Mouse (Mus musculus) kidney, postnatal 14 days (tissue): ENCODE measurements around the gene Grasp.

Experiments
- DNase-seq: peaks from one replicate; pipeline ENCODE4 v3.0.0; 2022; ENCODE audit warnings: mixed read lengths

Gene Grasp

DNA sequence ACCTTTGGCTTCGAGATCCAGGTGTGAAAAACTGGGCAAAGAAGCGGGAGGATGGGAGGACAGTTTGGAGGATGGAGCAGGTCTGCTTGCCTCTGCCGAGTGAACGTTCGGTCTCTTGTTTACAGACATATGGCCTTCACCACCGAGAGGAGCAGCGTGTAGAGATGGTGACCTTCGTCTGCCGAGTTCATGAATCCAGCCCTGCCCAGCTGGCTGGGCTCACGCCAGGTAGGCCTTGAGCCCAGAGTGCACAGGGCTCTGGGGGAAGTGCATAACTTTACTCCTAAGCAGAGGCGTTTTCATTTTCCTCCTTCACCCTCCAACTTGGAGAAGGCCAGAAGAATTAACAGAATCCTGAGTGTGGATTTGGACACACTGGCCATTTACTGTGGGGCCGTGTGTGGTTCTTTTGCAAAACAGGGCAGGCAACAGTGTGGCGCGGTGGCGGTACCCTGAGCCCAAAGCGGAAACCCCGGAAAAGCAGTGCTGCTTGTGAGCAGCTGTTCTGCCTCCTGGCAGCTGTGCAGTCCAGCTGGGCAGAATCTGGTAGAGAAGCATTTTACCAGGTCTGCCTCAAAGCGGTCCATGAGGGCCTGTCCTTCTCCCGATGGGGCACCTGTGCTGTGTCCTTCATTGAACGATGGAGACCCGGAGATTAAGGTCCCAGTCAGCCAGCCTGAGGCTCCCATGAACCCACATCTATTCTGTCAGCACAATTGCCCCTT, 5.0 kb downstream of the Grasp start:
- no peak for DNase-seq

GRCm38 (mm10) chr15:101230503-101230902, 6.5 kb downstream of the Grasp start:
- no peak for DNase-seq

DNA sequence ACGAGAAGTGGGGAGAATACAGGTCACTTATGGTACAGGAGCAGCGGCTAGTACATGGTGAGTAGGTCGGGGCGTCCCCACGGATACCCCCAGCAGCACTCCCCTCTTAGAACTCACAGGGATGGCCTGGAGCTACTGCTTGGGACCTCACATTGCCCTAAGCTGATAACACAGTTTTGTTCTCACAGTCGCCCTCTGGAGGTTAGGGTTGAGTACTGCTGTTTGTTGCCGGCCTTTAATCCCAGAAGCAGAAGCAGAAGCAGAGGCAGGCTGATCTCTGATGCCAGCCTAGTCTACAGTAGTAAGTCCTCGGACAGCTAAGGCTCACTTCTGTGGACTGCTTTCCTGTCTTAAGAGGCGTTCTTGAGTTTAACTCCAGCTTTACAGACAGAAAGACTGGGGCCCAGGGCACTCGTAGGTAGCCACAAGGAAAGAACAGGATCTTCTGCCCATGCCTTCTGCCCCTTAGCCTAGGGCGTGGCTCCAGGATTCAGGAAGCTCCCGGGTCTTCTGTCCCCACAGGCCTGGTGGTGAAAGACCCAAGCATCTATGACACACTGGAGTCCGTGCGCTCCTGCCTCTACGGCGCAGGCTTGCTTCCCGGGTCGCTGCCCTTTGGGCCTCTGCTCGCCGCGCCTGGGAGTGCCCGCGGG, 7.1 kb downstream of the Grasp start:
- no peak for DNase-seq

DNA sequence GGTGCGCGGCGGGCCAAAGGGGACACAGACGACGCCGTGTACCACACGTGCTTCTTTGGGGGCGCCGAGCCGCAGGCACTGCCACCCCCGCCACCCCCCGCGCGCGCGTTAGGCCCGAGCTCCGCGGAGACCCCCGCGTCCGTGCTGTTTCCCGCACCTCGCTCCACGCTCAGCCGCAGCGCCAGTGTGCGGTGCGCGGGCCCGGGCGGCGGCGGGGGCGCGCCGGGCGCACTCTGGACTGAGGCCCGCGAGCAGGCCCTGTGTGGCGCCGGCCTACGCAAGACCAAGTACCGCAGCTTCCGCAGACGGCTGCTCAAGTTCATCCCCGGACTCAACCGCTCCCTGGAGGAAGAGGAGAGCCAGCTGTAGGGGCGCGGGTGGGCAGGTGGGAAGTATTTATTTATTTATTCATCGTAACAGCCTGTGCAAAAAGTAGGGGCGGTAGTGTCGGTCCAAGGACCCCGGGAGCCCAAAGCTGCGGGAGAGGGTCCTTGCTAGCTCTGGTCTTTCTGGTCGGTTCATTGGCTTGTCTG, 7.7 kb downstream of the Grasp start:
- no peak for DNase-seq

GRCm38 (mm10) chr15:101232607-101233006, 8.6 kb downstream of the Grasp start:
- DNase-seq = no peak

DNA sequence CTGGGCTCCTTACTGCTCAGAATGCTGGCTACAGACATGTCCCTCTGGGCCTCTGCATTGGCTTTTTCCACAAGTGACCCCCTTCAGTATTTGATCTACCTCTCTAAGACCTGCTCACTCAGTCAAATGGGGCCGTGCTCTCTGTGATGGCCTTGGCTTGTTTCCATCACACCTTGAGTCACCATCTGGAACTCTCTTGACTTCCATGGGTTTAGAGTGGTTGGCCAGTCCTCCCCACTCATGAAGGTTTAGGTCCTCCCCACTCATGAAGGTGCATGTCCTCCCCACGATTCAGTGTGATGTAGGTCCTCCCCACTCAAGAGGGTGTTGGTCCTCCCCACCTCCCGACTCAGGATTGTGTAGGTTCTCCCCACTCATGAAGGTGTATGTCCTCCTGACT, 9.2 kb downstream of the Grasp start:
- DNase-seq = no peak

GRCm38 (mm10) chr15:101233641-101234275, 9.8 kb downstream of the Grasp start:
- DNase-seq = no peak

DNA sequence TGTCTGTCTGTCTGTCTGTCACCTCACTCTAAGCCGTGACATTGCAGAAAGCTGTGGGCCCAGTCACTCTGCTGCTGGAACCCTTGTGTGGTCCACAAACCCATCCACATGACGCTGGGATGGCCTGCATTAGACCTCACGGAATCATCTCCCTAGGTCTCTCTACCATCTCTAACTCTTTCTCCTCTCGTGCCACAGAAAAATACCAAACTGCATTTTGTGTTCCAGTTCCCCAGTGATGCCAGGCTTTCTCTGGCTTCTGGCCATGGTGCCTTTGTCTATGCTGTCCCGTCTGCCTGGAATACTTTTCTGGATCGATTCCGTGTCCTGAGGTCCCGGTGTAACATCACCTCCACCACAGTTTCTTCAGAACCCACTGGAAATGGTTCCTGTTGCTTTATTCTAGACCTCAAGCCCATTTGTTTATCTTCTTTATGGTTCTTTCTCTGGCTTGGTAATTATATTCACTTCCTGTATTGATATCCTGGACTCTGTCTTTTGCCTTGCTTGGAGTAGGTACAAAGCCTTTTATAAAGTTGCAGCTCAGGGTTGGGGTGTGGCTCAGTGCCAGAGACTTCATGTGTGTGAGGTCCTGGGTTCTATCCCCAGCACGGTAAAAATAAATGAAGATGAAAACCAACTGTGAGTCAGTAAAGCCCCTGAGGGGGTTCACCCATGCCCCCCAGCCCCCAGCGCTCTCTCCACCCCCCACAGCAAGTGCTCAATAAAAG, 10.8 kb downstream of the Grasp start:
- no peak for DNase-seq

- DNase-seq = no peak
Measured at GRCm38 (mm10) chr15:101235342-101235698, 11.3 kb downstream of the Grasp start.

DNA sequence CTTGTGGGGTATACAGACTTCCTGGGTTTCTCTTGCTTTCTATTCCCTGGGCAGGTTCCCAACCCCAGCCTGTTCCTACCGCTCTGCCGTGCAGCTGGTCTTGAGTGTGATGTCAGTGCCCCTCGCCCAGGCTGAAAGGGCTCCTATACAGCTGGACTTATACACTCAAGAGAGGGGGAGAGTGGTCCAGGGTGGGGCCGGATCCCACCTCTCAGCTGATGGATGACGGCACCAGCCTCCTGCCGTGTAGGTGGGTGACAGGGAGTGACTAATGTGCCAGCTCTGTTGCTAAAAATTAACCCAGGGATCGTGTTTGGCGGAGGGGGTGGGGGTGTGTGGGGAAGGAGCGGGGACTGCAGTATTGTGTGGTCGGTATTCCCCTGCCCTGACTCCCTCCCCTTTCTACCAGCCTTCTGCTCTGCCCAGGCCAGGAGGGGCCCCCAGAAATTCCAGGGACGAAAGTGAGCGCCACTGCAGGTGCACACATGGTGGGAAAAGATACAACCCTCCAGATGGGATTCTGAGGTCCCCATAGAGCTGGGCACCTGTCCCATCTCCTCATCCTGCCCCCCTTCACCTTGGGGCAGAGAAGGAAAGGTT, 11.8 kb downstream of the Grasp start:
- DNase-seq = peak; percentile 43

- peak; percentile 80 for DNase-seq
Measured at GRCm38 (mm10) chr15:101236878-101237277, 12.9 kb downstream of the Grasp start.

DNA sequence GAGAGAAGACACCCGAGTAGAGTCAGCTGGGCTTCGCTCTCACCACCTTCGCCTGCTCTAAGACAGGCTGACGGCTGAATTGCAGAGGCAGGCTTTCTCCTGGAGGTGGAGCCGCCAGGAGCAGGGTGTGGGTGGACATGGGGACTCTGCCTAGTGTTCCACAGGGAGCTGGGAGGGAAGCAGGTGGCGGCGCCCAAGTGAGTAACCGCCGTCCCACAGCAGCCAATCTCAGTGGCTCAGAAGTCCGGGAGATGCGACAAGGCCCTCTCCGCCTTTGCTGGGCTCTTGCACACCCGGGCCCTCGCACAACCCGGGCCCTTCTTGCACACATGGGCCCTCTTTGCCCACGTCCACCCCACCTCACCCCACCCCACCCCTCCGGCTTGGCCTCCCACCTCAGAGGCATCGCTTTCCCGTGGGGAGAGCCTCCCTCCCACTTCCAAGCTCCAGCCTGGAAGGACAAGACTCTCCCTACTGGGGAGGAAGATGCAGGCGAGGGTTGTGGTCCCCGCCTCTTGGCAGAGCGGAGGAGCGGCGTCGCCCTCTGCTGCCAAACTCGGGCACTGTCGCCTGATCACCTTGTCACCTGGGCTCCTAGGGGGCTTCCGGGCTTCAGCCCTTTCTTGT, 15.0 kb downstream of the Grasp start:
- peak; percentile 76 for DNase-seq

- DNase-seq = no peak
Measured at GRCm38 (mm10) chr15:101239821-101240220, 15.8 kb downstream of the Grasp start.

GRCm38 (mm10) chr15:101240799-101241204, 16.8 kb downstream of the Grasp start:
- peak; percentile 91 for DNase-seq

- DNase-seq = peak; percentile 30
Measured at GRCm38 (mm10) chr15:101241236-101241635, 17.2 kb downstream of the Grasp start.

- DNase-seq = no peak
Measured at GRCm38 (mm10) chr15:101241853-101242252, 17.9 kb downstream of the Grasp start.

DNA sequence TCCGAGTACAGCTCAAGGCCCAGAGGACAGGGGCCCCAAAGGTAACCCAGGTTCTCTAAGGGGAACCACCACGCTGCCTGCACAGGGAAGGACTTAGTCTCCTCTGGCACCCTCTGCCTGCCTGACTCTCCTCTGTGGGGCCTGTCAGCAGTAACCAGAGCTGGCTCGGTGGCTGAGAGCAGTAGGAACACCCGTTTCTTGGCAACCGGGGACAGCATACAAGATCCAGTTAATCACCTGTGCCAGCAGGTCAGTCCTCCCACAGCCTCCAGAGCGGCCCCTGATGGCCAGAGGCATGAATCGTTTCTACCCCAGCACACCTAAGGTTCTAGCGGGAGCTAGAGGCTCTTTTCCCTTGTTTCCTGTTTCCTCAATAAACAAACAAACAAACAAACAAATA, 18.7 kb downstream of the Grasp start:
- DNase-seq = peak; percentile 81

- no peak for DNase-seq
Measured at GRCm38 (mm10) chr15:101244012-101244411, 20.0 kb downstream of the Grasp start.

DNA sequence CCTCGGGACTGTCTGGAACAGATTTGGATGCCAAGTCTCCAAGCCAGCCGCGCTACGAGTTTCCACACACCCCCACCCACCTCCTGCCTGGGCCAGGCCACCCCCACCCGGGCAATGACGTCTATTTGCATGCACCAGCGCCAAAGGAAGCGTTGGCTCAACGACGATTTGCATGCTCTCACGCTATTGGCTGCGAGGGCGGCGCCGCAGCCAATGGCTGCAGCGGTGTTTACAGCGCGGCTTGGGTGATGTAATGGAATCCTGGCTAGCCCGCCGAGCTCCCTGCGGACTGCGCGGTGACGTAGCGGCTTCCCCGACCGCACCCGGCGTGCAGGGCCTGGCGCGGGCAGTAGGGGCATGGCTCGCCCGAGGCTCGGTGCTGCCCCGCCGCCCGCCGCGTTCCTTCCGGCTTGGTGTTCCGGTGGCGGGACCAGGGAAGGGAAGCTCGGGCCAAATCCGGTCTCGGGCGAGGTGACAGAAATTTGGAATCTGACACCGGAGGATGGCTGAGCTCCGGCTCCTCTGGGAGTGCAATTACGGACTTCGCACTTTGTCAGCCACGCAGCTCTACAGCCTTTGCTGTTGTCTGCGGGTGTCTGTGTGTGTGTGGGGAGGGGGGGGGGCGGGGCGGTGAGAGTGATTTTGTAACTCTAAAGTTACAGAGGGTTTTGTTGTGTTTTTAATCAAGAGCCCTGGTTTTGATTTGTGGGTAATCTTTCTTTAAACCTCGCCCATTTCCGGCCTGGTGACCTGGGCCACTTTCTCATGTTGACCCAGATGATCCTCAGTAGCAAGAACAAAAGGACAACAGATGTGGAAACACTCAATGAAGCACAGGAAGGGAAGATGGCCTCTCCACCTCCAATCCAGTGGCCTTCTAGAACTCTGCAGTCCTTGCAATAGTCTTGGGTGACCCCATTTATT, 22.5 kb downstream of the Grasp start:
- peak; percentile 98 for DNase-seq

GRCm38 (mm10) chr15:101247155-101247498, 23.1 kb downstream of the Grasp start:
- DNase-seq = no peak

- no peak for DNase-seq
Measured at GRCm38 (mm10) chr15:101248029-101248710, 24.2 kb downstream of the Grasp start.
